Mouse (Mus musculus) lung, postnatal 0 days (tissue): Measurements from ENCODE around the gene Stxbp3. TPM values are rescaled to one million over a fixed set of nuclear protein-coding genes. Genes with fewer than 3 reads are reported as not detected.

Experiments used
- ATAC-seq: fragments of 200-750 bp; cut with Nextera tagmentation; 2 replicates; pipeline ENCODE4 v1.8.0; 2017; ENCODE audit warnings: moderate library complexity
- DNase-seq: peaks from one replicate; pipeline ENCODE4 v3.0.0-alpha.2; 2016; ENCODE audit warnings: low spot score
- H3K27ac ChIP-seq: fragments of 300-500 bp; sonication (generic); 2 replicates; pipeline ENCODE4 v1.5.1; 2014; ENCODE audit warnings: antibody characterized with exemption, mild to moderate bottlenecking, low read length, mixed read lengths
- H3K27me3 ChIP-seq: fragments of 300-500 bp; sonication (generic); replicated peaks from 2 replicates; pipeline ENCODE4 v1.6.1; 2014; ENCODE audit warnings: low read length, mixed read lengths; ENCODE audit not compliant: insufficient read depth
- H3K36me3 ChIP-seq: fragments of 300-500 bp; sonication (generic); 2 replicates; pipeline ENCODE4 v1.6.1; 2014; ENCODE audit warnings: low read length, mixed read lengths; ENCODE audit not compliant: insufficient read depth
- H3K4me1 ChIP-seq: fragments of 300-500 bp; sonication (generic); 2 replicates; pipeline ENCODE4 v1.6.1; 2014; ENCODE audit warnings: antibody characterized with exemption, low read depth, low read length, mixed read lengths; ENCODE audit not compliant: insufficient read depth
- H3K4me2 ChIP-seq: fragments of 300-500 bp; sonication (generic); replicated peaks from 2 replicates; pipeline ENCODE4 v1.6.1; 2014; ENCODE audit warnings: low read depth, mild to moderate bottlenecking, low read length, moderate library complexity, mixed read lengths
- H3K4me3 ChIP-seq: fragments of 300-500 bp; sonication (generic); 2 replicates; pipeline ENCODE4 v1.5.1; 2014; ENCODE audit warnings: low read depth, low read length
- H3K9ac ChIP-seq: fragments of 300-500 bp; sonication (generic); replicated peaks from 2 replicates; pipeline ENCODE4 v1.6.1; 2014; ENCODE audit warnings: low read depth, mild to moderate bottlenecking
- H3K9me3 ChIP-seq: fragments of 300-500 bp; sonication (generic); 2 replicates; pipeline ENCODE4 v1.6.1; 2016; ENCODE audit warnings: low read length, mixed read lengths
- CTCF ChIP-seq: IDR thresholded peaks from 2 replicates; pipeline ENCODE4 v1.5.1; 2016; ENCODE audit warnings: antibody characterized with exemption, mild to moderate bottlenecking
- EP300 ChIP-seq: IDR thresholded peaks from 2 replicates; pipeline ENCODE4 v1.6.1; 2016; ENCODE audit warnings: antibody characterized with exemption, mild to moderate bottlenecking, control low read depth
- WGBS: fragments of 180-500 bp; shearing (Covaris S2); extraction: QIAGEN DNeasy Blood & Tissue Kit; methylation state at CpG from one replicate; pipeline ENCODE4 v1.1.7; 2014; 5-methylcytosine and 5-hydroxymethylcytosine counted together
- polyA plus RNA-seq: library from polyadenylated mRNA; unstranded; fragments of >200 nt; fragmentation: Nextera tagmentation; extraction: Ambion mirVana; gene quantifications from 2 replicates; pipeline ENCODE4 v1.2.1, GENCODE M21; 2015

Gene Stxbp3
- polyA plus RNA-seq, 1 experiment from 2014 or later = 58.1 TPM

GRCm38 (mm10) chr3:108769547-108769946, 70.8 kb downstream of the Stxbp3 start:
- ATAC-seq (peak; percentile 13; the same call in 1 of the 2 replicates), DNase-seq (peak; percentile 48)
- Histone ChIP-seq H3K9ac (no peak overlapping the region), H3K4me3 (no peak overlapping the region), H3K27ac (no peak overlapping the region), H3K9me3 (no peaks in the 10 kb centered on the region), H3K36me3 (no peaks in the 10 kb centered on the region), H3K27me3 (no peaks in the 10 kb centered on the region; the same call in 1 of the 2 replicates), H3K4me2 (no peak overlapping the region), H3K4me1 (peaks cover 6% of the 10 kb centered on the region; the same call in 1 of the 2 replicates)
- TF ChIP-seq CTCF (no peak), EP300 (no peak)
- WGBS = 42% methylated on average over 6 of the region's 6 CpGs

GRCm38 (mm10) chr3:108767416-108767815, 72.9 kb downstream of the Stxbp3 start:
- Histone ChIP-seq H3K9me3 (no peaks in the 10 kb centered on the region), H3K36me3 (no peaks in the 10 kb centered on the region), H3K27me3 (no peaks in the 10 kb centered on the region; the same call in 1 of the 2 replicates), H3K4me2 (no peak overlapping the region), H3K27ac (no peak overlapping the region), H3K4me1 (peaks cover 14% of the 10 kb centered on the region), H3K4me3 (no peak overlapping the region), H3K9ac (no peak overlapping the region)
- 27% methylated on average over 10 of the region's 10 CpGs for WGBS
- ATAC-seq (peak; percentile 8), DNase-seq (peak; percentile 81)
- no peak for TF ChIP-seq CTCF
- TF ChIP-seq EP300 = peak; percentile 86

DNA sequence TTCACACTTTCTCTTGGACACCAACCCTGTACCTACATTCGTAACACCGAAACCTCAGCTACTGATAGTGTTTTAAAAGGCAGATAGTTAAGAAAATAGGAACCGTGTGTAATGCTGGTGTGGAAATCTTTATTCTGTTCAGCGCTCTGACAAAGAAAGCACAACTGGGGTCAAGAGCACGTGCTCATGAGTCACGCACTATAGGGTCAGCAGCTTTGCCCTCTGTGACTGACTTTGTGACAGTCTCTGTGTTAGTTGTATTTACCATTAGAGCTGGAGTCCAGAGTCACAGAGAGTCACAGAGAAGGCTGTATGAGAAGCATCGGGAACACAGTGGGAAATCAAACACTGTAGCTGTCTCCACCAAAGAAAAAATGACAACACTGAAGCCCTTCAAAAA, 73.4 kb downstream of the Stxbp3 start:
- Histone ChIP-seq H3K4me2 (no peak overlapping the region), H3K36me3 (no peaks in the 10 kb centered on the region), H3K4me1 (peaks cover 14% of the 10 kb centered on the region), H3K9ac (no peak overlapping the region), H3K4me3 (no peak overlapping the region), H3K9me3 (no peaks in the 10 kb centered on the region), H3K27ac (no peak overlapping the region), H3K27me3 (no peaks in the 10 kb centered on the region; the same call in 1 of the 2 replicates)
- TF ChIP-seq EP300 = no peak
- TF ChIP-seq CTCF = no peak
- no peak for DNase-seq
- 61% methylated on average over 7 of the region's 7 CpGs for WGBS
- no peak for ATAC-seq

DNA sequence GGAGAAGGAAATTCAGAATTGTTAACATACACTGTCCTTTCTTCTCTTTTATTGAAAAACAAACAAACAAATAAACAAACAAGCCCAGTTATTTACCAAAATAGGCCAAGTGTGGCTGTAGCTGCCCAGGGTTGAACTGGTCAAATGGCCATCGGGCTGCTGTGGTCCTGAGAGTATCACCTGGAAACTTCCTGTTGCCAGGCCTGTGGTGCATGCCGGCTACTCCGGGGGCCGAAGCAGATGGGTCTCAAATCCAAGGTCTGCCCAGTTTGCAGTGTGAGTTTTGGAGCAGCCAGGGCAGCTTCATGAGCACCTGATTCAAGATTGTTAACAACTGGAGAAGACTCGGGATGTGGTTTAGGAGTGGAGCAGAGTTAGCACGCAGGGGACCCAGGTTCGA, 74.8 kb downstream of the Stxbp3 start:
- TF ChIP-seq CTCF (no peak), EP300 (no peak)
- peaks cover 14% of the 10 kb centered on the region for H3K4me1 ChIP-seq

DNA sequence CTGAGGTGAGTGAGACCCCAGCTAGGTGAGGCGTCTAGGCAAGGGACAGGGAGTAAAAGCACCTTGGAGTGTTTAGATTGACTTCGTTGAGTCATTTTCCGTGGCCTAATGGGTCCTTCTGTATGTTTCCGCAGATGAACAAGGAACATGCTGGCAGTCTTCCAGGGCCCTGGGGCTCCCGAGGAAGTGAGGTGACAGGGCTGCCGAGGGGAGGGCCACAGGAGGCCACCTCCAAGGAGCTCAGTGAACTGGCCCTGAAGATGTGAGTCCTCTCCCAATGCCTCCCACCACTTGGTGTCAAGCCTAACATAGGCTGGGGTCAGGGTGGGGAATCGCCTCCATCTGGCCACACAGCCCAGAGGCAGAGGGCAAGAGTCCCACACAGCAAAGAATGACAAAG, 75.3 kb downstream of the Stxbp3 start:
- DNase-seq (no peak), ATAC-seq (no peak)
- Histone ChIP-seq H3K4me2 (no peak overlapping the region), H3K36me3 (no peaks in the 10 kb centered on the region), H3K27ac (no peak overlapping the region), H3K4me3 (no peak overlapping the region), H3K27me3 (no peaks in the 10 kb centered on the region; the same call in 1 of the 2 replicates), H3K9ac (no peak overlapping the region), H3K4me1 (peaks cover 14% of the 10 kb centered on the region), H3K9me3 (no peaks in the 10 kb centered on the region)
- no peak for TF ChIP-seq EP300
- no peak for TF ChIP-seq CTCF
- 14% methylated on average over 7 of the region's 7 CpGs for WGBS

More for the DNA sequence above, 74.8 kb downstream of the Stxbp3 start:
- Histone ChIP-seq H3K9ac (no peak overlapping the region), H3K27ac (no peak overlapping the region), H3K36me3 (no peaks in the 10 kb centered on the region), H3K27me3 (no peaks in the 10 kb centered on the region; the same call in 1 of the 2 replicates), H3K4me3 (no peak overlapping the region), H3K9me3 (no peaks in the 10 kb centered on the region), H3K4me2 (no peak overlapping the region)
- ATAC-seq = no peak
- DNase-seq = no peak
- 91% methylated on average over 7 of the region's 7 CpGs for WGBS

- Histone ChIP-seq H3K27me3 (no peaks in the 10 kb centered on the region; the same call in 1 of the 2 replicates), H3K4me3 (no peak overlapping the region), H3K9me3 (no peaks in the 10 kb centered on the region), H3K9ac (no peak overlapping the region), H3K36me3 (no peaks in the 10 kb centered on the region), H3K27ac (no peak overlapping the region), H3K4me2 (no peak overlapping the region), H3K4me1 (peaks cover 14% of the 10 kb centered on the region)
- 37% methylated on average over 2 of the region's 2 CpGs for WGBS
- TF ChIP-seq CTCF (no peak), EP300 (no peak)
- DNase-seq (no peak), ATAC-seq (no peak)
Measured at GRCm38 (mm10) chr3:108763691-108764090, 76.6 kb downstream of the Stxbp3 start.
